Mouse (Mus musculus): ENCODE measurements around the gene Idnk. TPM values are rescaled to one million over a fixed set of nuclear protein-coding genes. Genes with fewer than 3 reads are reported as not detected.

Idnk gene
- polyA plus RNA-seq, 1 experiment from 2014 or later = 33.4 TPM

GRCm38 (mm10) chr13:58177511-58178208 is 20.2 kb downstream of the Idnk start:
- Histone ChIP-seq H3K27ac (ENCODE audit: low read depth, low read length) (no peak overlapping the region), H3K4me1 (ENCODE audit: control insufficient read depth, insufficient read depth, low read length) (no peaks in the 10 kb centered on the region), H3K4me3 (ENCODE audit: low read length) (no peak overlapping the region), H3K4me2 (replicated peaks; ENCODE audit: low read depth, low read length) (no peak overlapping the region), H3K27me3 (ENCODE audit: control insufficient read depth, insufficient read depth, low read length) (no peaks in the 10 kb centered on the region), H3K9me3 (ENCODE audit: control insufficient read depth, low read length) (no peaks in the 10 kb centered on the region), H3K36me3 (ENCODE audit: control insufficient read depth, insufficient read depth, low read length) (peaks cover 57% of the 10 kb centered on the region), H3K9ac (ENCODE audit: low read depth, low read length) (no peak overlapping the region)
- ATAC-seq (ENCODE audit: low FRiP score, low TSS enrichment) = no peak
- WGBS = 78% methylated on average over 9 of the region's 9 CpGs

DNA sequence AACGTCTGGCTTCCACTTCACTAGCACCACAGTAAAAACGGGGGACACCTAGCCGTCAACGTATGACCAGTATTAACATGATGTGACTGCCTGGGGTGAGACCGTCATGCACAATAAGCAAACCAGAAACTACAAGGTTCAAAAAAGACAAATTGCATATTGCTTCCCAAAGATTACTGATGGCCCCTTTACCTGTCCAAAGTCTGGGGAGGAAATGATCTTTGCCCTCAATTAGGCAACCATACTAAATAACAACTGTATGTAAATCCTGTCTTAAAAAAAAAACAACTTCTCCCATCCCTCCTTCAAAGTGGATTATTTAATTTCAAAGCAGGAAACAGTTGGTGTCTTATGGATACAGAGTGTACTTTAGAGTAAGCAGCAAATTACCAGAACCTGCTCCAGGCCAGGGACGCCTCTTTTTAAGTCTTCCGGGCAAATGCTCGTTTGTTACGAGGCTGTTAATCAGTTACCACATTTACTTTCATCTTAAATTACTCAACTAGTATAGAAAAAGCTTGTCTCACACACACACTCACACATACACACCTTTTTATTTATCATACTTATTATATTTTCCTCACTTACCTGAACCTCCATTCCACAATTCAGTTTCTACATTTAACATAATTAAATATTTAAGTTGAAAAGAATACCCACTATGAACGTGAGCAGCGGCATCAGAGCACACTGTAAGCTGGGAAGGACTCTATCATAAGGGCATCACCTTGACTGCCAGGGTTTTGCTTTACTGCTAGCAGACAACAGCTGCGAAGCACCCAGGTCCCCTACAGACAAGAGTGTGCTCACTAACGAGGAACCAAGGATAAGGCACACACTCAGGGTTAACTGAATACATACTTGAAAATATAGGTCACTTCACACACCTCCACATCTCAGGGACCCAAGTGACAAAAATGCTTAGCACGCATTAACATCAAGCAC is 24.4 kb downstream of the Idnk start:
- Histone ChIP-seq H3K27me3 (ENCODE audit: control insufficient read depth, insufficient read depth, low read length) (no peaks in the 10 kb centered on the region), H3K36me3 (ENCODE audit: control insufficient read depth, insufficient read depth, low read length) (peaks cover 48% of the 10 kb centered on the region), H3K4me1 (ENCODE audit: control insufficient read depth, insufficient read depth, low read length) (no peaks in the 10 kb centered on the region), H3K4me2 (replicated peaks; ENCODE audit: low read depth, low read length) (no peak overlapping the region), H3K9ac (ENCODE audit: low read depth, low read length) (no peak overlapping the region), H3K9me3 (ENCODE audit: control insufficient read depth, low read length) (no peaks in the 10 kb centered on the region), H3K27ac (ENCODE audit: low read depth, low read length) (0 out of 2 replicates have a peak overlapping the region, but pooled peaks have one; percentile 32), H3K4me3 (ENCODE audit: low read length) (no peak overlapping the region)
- WGBS = 63% methylated on average over 14 of the region's 14 CpGs
- no peak for ATAC-seq (ENCODE audit: low FRiP score, low TSS enrichment)

DNA sequence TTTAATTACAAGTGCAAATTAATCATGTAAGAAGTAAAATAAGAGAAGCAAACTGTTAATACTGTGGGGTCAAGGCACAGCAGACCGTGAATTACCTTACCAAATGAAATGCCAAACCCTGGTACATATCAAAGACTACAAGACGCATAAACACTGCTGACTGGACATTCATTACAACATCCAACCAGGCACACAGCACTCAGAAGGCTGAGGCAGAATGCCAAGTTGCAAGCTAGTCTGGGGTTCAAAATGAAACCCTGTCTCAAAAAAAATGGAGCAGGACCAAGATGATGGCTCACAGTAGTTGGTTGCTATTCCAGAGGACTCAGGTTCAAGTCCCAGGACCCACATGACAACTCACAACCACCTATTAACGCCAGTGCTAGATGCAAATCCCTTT is 26.7 kb downstream of the Idnk start:
- Histone ChIP-seq H3K4me3 (ENCODE audit: low read length) (no peak overlapping the region), H3K36me3 (ENCODE audit: control insufficient read depth, insufficient read depth, low read length) (peaks cover 43% of the 10 kb centered on the region), H3K27ac (ENCODE audit: low read depth, low read length) (no peak overlapping the region), H3K4me1 (ENCODE audit: control insufficient read depth, insufficient read depth, low read length) (no peaks in the 10 kb centered on the region), H3K9ac (ENCODE audit: low read depth, low read length) (no peak overlapping the region), H3K27me3 (ENCODE audit: control insufficient read depth, insufficient read depth, low read length) (no peaks in the 10 kb centered on the region), H3K9me3 (ENCODE audit: control insufficient read depth, low read length) (no peaks in the 10 kb centered on the region), H3K4me2 (replicated peaks; ENCODE audit: low read depth, low read length) (no peak overlapping the region)
- ATAC-seq (ENCODE audit: low FRiP score, low TSS enrichment) = no peak
- WGBS = 82% methylated on average over 3 of the region's 3 CpGs

- H3K27ac ChIP-seq (ENCODE audit: low read depth, low read length) = no peak overlapping the region
- H3K4me1 ChIP-seq (ENCODE audit: control insufficient read depth, insufficient read depth, low read length) = no peaks in the 10 kb centered on the region
- no peak for ATAC-seq (ENCODE audit: low FRiP score, low TSS enrichment)
- no peak overlapping the region for H3K4me2 ChIP-seq (replicated peaks; ENCODE audit: low read depth, low read length)
- 83% methylated on average over 8 of the region's 8 CpGs for WGBS
- no peaks in the 10 kb centered on the region for H3K9me3 ChIP-seq (ENCODE audit: control insufficient read depth, low read length)
- no peak overlapping the region for H3K9ac ChIP-seq (ENCODE audit: low read depth, low read length)
- H3K27me3 ChIP-seq (ENCODE audit: control insufficient read depth, insufficient read depth, low read length) = no peaks in the 10 kb centered on the region
- peaks cover 41% of the 10 kb centered on the region for H3K36me3 ChIP-seq (ENCODE audit: control insufficient read depth, insufficient read depth, low read length)
- no peak overlapping the region for H3K4me3 ChIP-seq (ENCODE audit: low read length)
These were observed 28.8 kb downstream of the Idnk start for GRCm38 (mm10) chr13:58186281-58186680.

- no peak overlapping the region for H3K9ac ChIP-seq (ENCODE audit: low read depth, low read length)
- H3K4me2 ChIP-seq (replicated peaks; ENCODE audit: low read depth, low read length) = no peak overlapping the region
- no peak overlapping the region for H3K27ac ChIP-seq (ENCODE audit: low read depth, low read length)
- no peak for ATAC-seq (ENCODE audit: low FRiP score, low TSS enrichment)
- H3K9me3 ChIP-seq (ENCODE audit: control insufficient read depth, low read length) = no peaks in the 10 kb centered on the region
- H3K36me3 ChIP-seq (ENCODE audit: control insufficient read depth, insufficient read depth, low read length) = peaks cover 48% of the 10 kb centered on the region
- H3K4me3 ChIP-seq (ENCODE audit: low read length) = no peak overlapping the region
- no peaks in the 10 kb centered on the region for H3K4me1 ChIP-seq (ENCODE audit: control insufficient read depth, insufficient read depth, low read length)
- 94% methylated on average over 3 of the region's 3 CpGs for WGBS
- H3K27me3 ChIP-seq (ENCODE audit: control insufficient read depth, insufficient read depth, low read length) = no peaks in the 10 kb centered on the region
These were observed 30.3 kb downstream of the Idnk start for GRCm38 (mm10) chr13:58187751-58188150.

DNA sequence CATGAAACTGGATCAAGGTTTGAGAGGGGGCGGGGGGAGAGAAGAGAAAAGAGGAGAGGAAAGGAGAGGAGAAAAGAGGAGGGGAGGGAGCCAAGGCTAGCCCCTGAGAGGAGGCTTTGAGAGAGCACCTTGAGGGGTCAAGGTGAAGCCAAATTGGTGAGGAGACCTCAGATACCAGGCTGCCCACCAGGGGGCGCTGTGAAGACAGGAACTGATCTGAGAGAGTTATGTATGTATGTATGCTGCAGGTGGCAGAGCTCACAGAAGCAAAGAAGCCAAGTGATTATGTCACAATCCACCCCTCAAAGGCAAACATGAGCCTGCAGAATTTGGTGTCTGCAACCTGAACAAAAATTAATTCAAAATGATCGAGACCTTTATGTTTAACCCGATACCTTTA is 31.0 kb downstream of the Idnk start:
- H3K4me2 ChIP-seq (replicated peaks; ENCODE audit: low read depth, low read length) = no peak overlapping the region
- no peak overlapping the region for H3K9ac ChIP-seq (ENCODE audit: low read depth, low read length)
- no peaks in the 10 kb centered on the region for H3K4me1 ChIP-seq (ENCODE audit: control insufficient read depth, insufficient read depth, low read length)
- H3K27ac ChIP-seq (ENCODE audit: low read depth, low read length) = no peak overlapping the region
- H3K36me3 ChIP-seq (ENCODE audit: control insufficient read depth, insufficient read depth, low read length) = peaks cover 42% of the 10 kb centered on the region
- ATAC-seq (ENCODE audit: low FRiP score, low TSS enrichment) = peak; percentile 24; the same call in 1 of the 2 replicates
- no peaks in the 10 kb centered on the region for H3K27me3 ChIP-seq (ENCODE audit: control insufficient read depth, insufficient read depth, low read length)
- 66% methylated on average over 4 of the region's 4 CpGs for WGBS
- H3K9me3 ChIP-seq (ENCODE audit: control insufficient read depth, low read length) = no peaks in the 10 kb centered on the region
- H3K4me3 ChIP-seq (ENCODE audit: low read length) = no peak overlapping the region

DNA sequence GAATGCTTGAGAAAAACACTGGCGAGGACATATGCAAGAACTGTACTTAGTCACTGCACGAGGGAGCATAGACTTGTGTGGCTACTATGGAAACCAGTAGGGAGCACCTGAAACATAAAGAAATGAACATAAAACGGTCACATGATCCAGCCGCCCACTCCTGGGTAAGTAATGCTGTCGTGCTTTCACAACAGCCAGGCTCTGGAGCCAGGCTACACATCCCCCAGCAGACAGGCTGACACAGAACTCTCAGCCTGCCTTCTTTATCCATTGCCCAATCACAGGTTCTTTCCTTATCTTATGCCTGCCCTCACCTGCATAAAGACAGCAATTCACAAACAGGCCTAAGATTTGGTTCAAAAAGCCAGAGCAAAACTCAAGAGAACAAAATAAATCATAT is 32.0 kb downstream of the Idnk start:
- 62% methylated on average over 5 of the region's 5 CpGs for WGBS
- H3K27me3 ChIP-seq (ENCODE audit: control insufficient read depth, insufficient read depth, low read length) = no peaks in the 10 kb centered on the region
- no peaks in the 10 kb centered on the region for H3K4me1 ChIP-seq (ENCODE audit: control insufficient read depth, insufficient read depth, low read length)
- ATAC-seq (ENCODE audit: low FRiP score, low TSS enrichment) = no peak
- no peak overlapping the region for H3K4me3 ChIP-seq (ENCODE audit: low read length)
- H3K9ac ChIP-seq (ENCODE audit: low read depth, low read length) = no peak overlapping the region
- H3K36me3 ChIP-seq (ENCODE audit: control insufficient read depth, insufficient read depth, low read length) = peaks cover 47% of the 10 kb centered on the region
- no peaks in the 10 kb centered on the region for H3K9me3 ChIP-seq (ENCODE audit: control insufficient read depth, low read length)
- no peak overlapping the region for H3K27ac ChIP-seq (ENCODE audit: low read depth, low read length)
- no peak overlapping the region for H3K4me2 ChIP-seq (replicated peaks; ENCODE audit: low read depth, low read length)

GRCm38 (mm10) chr13:58191516-58191915 is 34.1 kb downstream of the Idnk start:
- Histone ChIP-seq H3K36me3 (ENCODE audit: control insufficient read depth, insufficient read depth, low read length) (peaks cover 58% of the 10 kb centered on the region), H3K9ac (ENCODE audit: low read depth, low read length) (no peak overlapping the region), H3K9me3 (ENCODE audit: control insufficient read depth, low read length) (no peaks in the 10 kb centered on the region), H3K27me3 (ENCODE audit: control insufficient read depth, insufficient read depth, low read length) (no peaks in the 10 kb centered on the region), H3K27ac (ENCODE audit: low read depth, low read length) (no peak overlapping the region), H3K4me2 (replicated peaks; ENCODE audit: low read depth, low read length) (no peak overlapping the region), H3K4me1 (ENCODE audit: control insufficient read depth, insufficient read depth, low read length) (no peaks in the 10 kb centered on the region), H3K4me3 (ENCODE audit: low read length) (no peak overlapping the region)
- 99% methylated on average over 14 of the region's 14 CpGs for whole genome bisulfite sequencing
- no peak for ATAC-seq (ENCODE audit: low FRiP score, low TSS enrichment)

DNA sequence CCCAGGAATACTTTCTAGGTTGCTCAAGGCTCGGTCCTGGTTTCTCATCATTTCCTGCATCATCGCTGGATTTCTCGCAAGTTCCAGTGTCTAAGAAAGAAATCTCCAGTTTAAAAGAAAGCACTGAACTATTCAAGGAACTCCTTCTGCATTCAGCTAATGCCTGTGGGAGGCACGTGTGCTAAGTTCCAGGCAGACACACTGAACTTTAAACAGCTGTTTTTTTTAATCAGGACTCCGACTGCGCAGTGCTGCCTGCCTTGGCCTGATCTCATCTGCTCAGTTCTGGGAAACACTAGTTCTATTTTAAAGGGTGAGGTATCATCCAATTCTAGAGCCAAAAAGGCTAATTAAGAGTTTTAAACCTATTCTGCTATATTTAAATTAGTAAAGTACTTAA is 34.7 kb downstream of the Idnk start:
- 93% methylated on average over 6 of the region's 6 CpGs for WGBS
- Histone ChIP-seq H3K9me3 (ENCODE audit: control insufficient read depth, low read length) (no peaks in the 10 kb centered on the region), H3K4me1 (ENCODE audit: control insufficient read depth, insufficient read depth, low read length) (no peaks in the 10 kb centered on the region), H3K4me2 (replicated peaks; ENCODE audit: low read depth, low read length) (no peak overlapping the region), H3K27ac (ENCODE audit: low read depth, low read length) (no peak overlapping the region), H3K4me3 (ENCODE audit: low read length) (no peak overlapping the region), H3K27me3 (ENCODE audit: control insufficient read depth, insufficient read depth, low read length) (no peaks in the 10 kb centered on the region), H3K36me3 (ENCODE audit: control insufficient read depth, insufficient read depth, low read length) (peaks cover 54% of the 10 kb centered on the region), H3K9ac (ENCODE audit: low read depth, low read length) (no peak overlapping the region)
- no peak for ATAC-seq (ENCODE audit: low FRiP score, low TSS enrichment)

All from kidney, embryonic 14.5 days (tissue).